Mouse (Mus musculus) forebrain, embryonic 14.5 days (tissue): ENCODE measurements around the gene Vps13d. TPM values are rescaled to one million over a fixed set of nuclear protein-coding genes. Genes with fewer than 3 reads are reported as not detected.

Experiments
- ATAC-seq: fragments of 200-750 bp; cut with Nextera tagmentation; 2 replicates; pipeline ENCODE4 v1.8.0; 2017; ENCODE audit warnings: mild to moderate bottlenecking, moderate library complexity
- DNase-seq: peaks from one replicate; pipeline ENCODE4 v3.0.0-alpha.2; 2015; ENCODE audit warnings: low spot score
- H3K27ac ChIP-seq: fragments of 300-500 bp; sonication (generic); 2 replicates; pipeline ENCODE4 v1.5.1; 2014; ENCODE audit warnings: low read depth, mild to moderate bottlenecking, control low read depth, low read length, moderate library complexity
- H3K27me3 ChIP-seq: fragments of 300-500 bp; sonication (generic); replicated peaks from 2 replicates; pipeline ENCODE4 v1.6.1; 2014; ENCODE audit warnings: low read length, control low read depth, mixed read lengths; ENCODE audit not compliant: control insufficient read depth, insufficient read depth
- H3K36me3 ChIP-seq: fragments of 300-500 bp; sonication (generic); 2 replicates; pipeline ENCODE4 v1.6.1; 2014; ENCODE audit warnings: low read length, control low read depth; ENCODE audit not compliant: control insufficient read depth, insufficient read depth
- H3K4me1 ChIP-seq: fragments of 300-500 bp; sonication (generic); 2 replicates; pipeline ENCODE4 v1.6.1; 2014; ENCODE audit warnings: antibody characterized with exemption, low read length, control low read depth; ENCODE audit not compliant: control insufficient read depth, insufficient read depth
- H3K4me2 ChIP-seq: fragments of 300-500 bp; sonication (generic); 2 replicates; pipeline ENCODE4 v1.6.1; 2014; ENCODE audit warnings: mild to moderate bottlenecking, control low read depth, low read length
- H3K4me3 ChIP-seq: fragments of 300-500 bp; sonication (generic); 2 replicates; pipeline ENCODE4 v1.5.1; 2014; ENCODE audit warnings: low read depth, low read length, control low read depth
- H3K9ac ChIP-seq: fragments of 300-500 bp; sonication (generic); 2 replicates; pipeline ENCODE4 v1.6.1; 2014; ENCODE audit warnings: mild to moderate bottlenecking, low read length, control low read depth, moderate library complexity
- H3K9me3 ChIP-seq: fragments of 300-500 bp; sonication (generic); replicated peaks from 2 replicates; pipeline ENCODE4 v1.6.1; 2016; ENCODE audit warnings: low read length, control low read depth, mixed read lengths; ENCODE audit not compliant: control insufficient read depth
- WGBS: fragments of 180-500 bp; shearing (Covaris S2); extraction: QIAGEN DNeasy Blood & Tissue Kit; methylation state at CpG from one replicate; pipeline ENCODE4 v1.1.7; 2014; 5-methylcytosine and 5-hydroxymethylcytosine counted together
- polyA plus RNA-seq: library from polyadenylated mRNA; unstranded; fragments of >200 nt; fragmentation: Nextera tagmentation; extraction: Ambion mirVana; gene quantifications from 2 replicates; pipeline ENCODE4 v1.2.1, GENCODE M21; 2014

Gene Vps13d
- polyA plus RNA-seq, 1 experiment from 2014 or later = 9.0 TPM

GRCm38 (mm10) chr4:145229524-145230163 is 34.8 kb upstream of the Vps13d start:
- WGBS = 85% methylated on average over 5 of the region's 5 CpGs
- H3K9ac ChIP-seq = no peak overlapping the region
- no peak overlapping the region for H3K27ac ChIP-seq
- DNase-seq (no peak), ATAC-seq (no peak)
- H3K27me3 ChIP-seq = no peaks in the 10 kb centered on the region
- H3K4me2 ChIP-seq = no peak overlapping the region
- H3K4me3 ChIP-seq = no peak overlapping the region
- no peaks in the 10 kb centered on the region for H3K4me1 ChIP-seq
- H3K9me3 ChIP-seq = no peaks in the 10 kb centered on the region
- H3K36me3 ChIP-seq = no peaks in the 10 kb centered on the region

GRCm38 (mm10) chr4:145229051-145229450 is 34.2 kb upstream of the Vps13d start:
- Histone ChIP-seq H3K9me3 (no peaks in the 10 kb centered on the region), H3K27me3 (no peaks in the 10 kb centered on the region), H3K36me3 (no peaks in the 10 kb centered on the region), H3K4me3 (no peak overlapping the region), H3K4me2 (no peak overlapping the region), H3K4me1 (no peaks in the 10 kb centered on the region), H3K9ac (no peak overlapping the region), H3K27ac (no peak overlapping the region)
- 90% methylated on average over 6 of the region's 6 CpGs for WGBS
- ATAC-seq (no peak), DNase-seq (no peak)

- Histone ChIP-seq H3K27ac (no peak overlapping the region), H3K4me3 (no peak overlapping the region), H3K9me3 (no peaks in the 10 kb centered on the region), H3K27me3 (no peaks in the 10 kb centered on the region), H3K36me3 (no peaks in the 10 kb centered on the region), H3K4me1 (no peaks in the 10 kb centered on the region), H3K9ac (no peak overlapping the region), H3K4me2 (no peak overlapping the region)
- ATAC-seq (no peak), DNase-seq (no peak)
- WGBS = 85% methylated on average over 4 of the region's 4 CpGs
These were observed 29.8 kb upstream of the Vps13d start for GRCm38 (mm10) chr4:145224613-145225012.

- Histone ChIP-seq H3K27me3 (no peaks in the 10 kb centered on the region), H3K9me3 (no peaks in the 10 kb centered on the region), H3K27ac (no peak overlapping the region), H3K9ac (no peak overlapping the region), H3K36me3 (no peaks in the 10 kb centered on the region), H3K4me2 (no peak overlapping the region), H3K4me3 (no peak overlapping the region), H3K4me1 (no peaks in the 10 kb centered on the region)
- DNase-seq (no peak), ATAC-seq (no peak)
- WGBS = 87% methylated on average over 8 of the region's 8 CpGs
These were observed 27.3 kb upstream of the Vps13d start for GRCm38 (mm10) chr4:145222064-145222463.

GRCm38 (mm10) chr4:145221379-145221778 is 26.6 kb upstream of the Vps13d start:
- H3K4me3 ChIP-seq = no peak overlapping the region
- no peaks in the 10 kb centered on the region for H3K4me1 ChIP-seq
- H3K4me2 ChIP-seq = no peak overlapping the region
- H3K27me3 ChIP-seq = no peaks in the 10 kb centered on the region
- H3K27ac ChIP-seq = no peak overlapping the region
- H3K9me3 ChIP-seq = no peaks in the 10 kb centered on the region
- no peaks in the 10 kb centered on the region for H3K36me3 ChIP-seq
- 75% methylated on average over 2 of the region's 2 CpGs for whole genome bisulfite sequencing
- DNase-seq (no peak), ATAC-seq (no peak)
- H3K9ac ChIP-seq = no peak overlapping the region

- ATAC-seq = no peak
- WGBS = 66% methylated on average over 1 of the region's 1 CpGs
- no peaks in the 10 kb centered on the region for H3K9me3 ChIP-seq
These were observed 25.2 kb upstream of the Vps13d start for GRCm38 (mm10) chr4:145220001-145220400.

GRCm38 (mm10) chr4:145219240-145219985 is 24.6 kb upstream of the Vps13d start:
- no peak overlapping the region for H3K4me2 ChIP-seq
- DNase-seq (no peak), ATAC-seq (no peak)
- H3K9ac ChIP-seq = no peak overlapping the region
- H3K27me3 ChIP-seq = no peaks in the 10 kb centered on the region
- no peak overlapping the region for H3K4me3 ChIP-seq
- H3K4me1 ChIP-seq = no peaks in the 10 kb centered on the region
- no peaks in the 10 kb centered on the region for H3K36me3 ChIP-seq
- H3K9me3 ChIP-seq = no peaks in the 10 kb centered on the region
- no peak overlapping the region for H3K27ac ChIP-seq
- 63% methylated on average over 15 of the region's 15 CpGs for WGBS

More at GRCm38 (mm10) chr4:145220001-145220400, 25.2 kb upstream of the Vps13d start:
- no peak for DNase-seq
- Histone ChIP-seq H3K27me3 (no peaks in the 10 kb centered on the region), H3K36me3 (no peaks in the 10 kb centered on the region), H3K4me3 (no peak overlapping the region), H3K4me1 (no peaks in the 10 kb centered on the region), H3K9ac (no peak overlapping the region), H3K4me2 (no peak overlapping the region), H3K27ac (no peak overlapping the region)

GRCm38 (mm10) chr4:145217837-145218236 is 23.0 kb upstream of the Vps13d start:
- Histone ChIP-seq H3K9me3 (no peaks in the 10 kb centered on the region), H3K4me1 (no peaks in the 10 kb centered on the region), H3K27ac (no peak overlapping the region), H3K4me2 (no peak overlapping the region), H3K4me3 (no peak overlapping the region), H3K9ac (no peak overlapping the region), H3K36me3 (no peaks in the 10 kb centered on the region), H3K27me3 (no peaks in the 10 kb centered on the region)
- no peak for DNase-seq
- no peak for ATAC-seq
- 73% methylated on average over 5 of the region's 5 CpGs for WGBS

GRCm38 (mm10) chr4:145217046-145217445 is 22.2 kb upstream of the Vps13d start:
- WGBS = 83% methylated on average over 6 of the region's 6 CpGs
- Histone ChIP-seq H3K9ac (no peak overlapping the region), H3K4me1 (no peaks in the 10 kb centered on the region)

More at GRCm38 (mm10) chr4:145217046-145217445, 22.2 kb upstream of the Vps13d start:
- Histone ChIP-seq H3K4me3 (no peak overlapping the region), H3K27ac (no peak overlapping the region), H3K27me3 (no peaks in the 10 kb centered on the region), H3K36me3 (no peaks in the 10 kb centered on the region), H3K4me2 (no peak overlapping the region), H3K9me3 (no peaks in the 10 kb centered on the region)
- ATAC-seq = no peak
- no peak for DNase-seq
